In genomic region chr4:63129891-63130624, GRCm38 (mm10) we compare ENCODE assay signal across 17 mouse cellular contexts. TPM values are rescaled to one million over a fixed set of nuclear protein-coding genes. Genes with fewer than 3 reads are reported as not detected.
DNase-seq lines count a peak whose midpoint lies in the region; ATAC-seq and TF ChIP-seq lines count a peak whose summit lies in the region.
"Had no signal": no experiment of that assay in that cellular context is flagged by ENCODE, and none has a peak within 500 bp of the region (broad histone marks: within the 10 kb centered on the region; RNA-seq: fewer than 3 reads in every experiment).

No protein-coding gene starts in this region.

- peak; percentile 28; the same call in 1 of the 2 replicates for ATAC-seq in hindbrain, embryonic 13.5 days (ENCODE audit: low FRiP score)
- ATAC-seq in hindbrain, embryonic 12.5 days (ENCODE audit: low FRiP score) = no peak
- no peak for ATAC-seq in lung, postnatal 0 days
- ATAC-seq in erythroid progenitor cell, adult 5-6 weeks (replicated peaks; ENCODE audit: low FRiP score, poor library complexity, severe bottlenecking) = no peak
- ATAC-seq: forebrain, embryonic 13.5 days had no signal

- TF ChIP-seq EP300 in lung, postnatal 0 days (IDR thresholded peaks at IDR 0.05) = no peak

- H3K9me3 ChIP-seq in hindbrain, embryonic 13.5 days = no peaks in the 10 kb centered on the region
- no peaks in the 10 kb centered on the region for H3K9me3 ChIP-seq in hindbrain, embryonic 12.5 days (replicated peaks)
- no peaks in the 10 kb centered on the region for H3K9me3 ChIP-seq in lung, postnatal 0 days (ENCODE audit: low read length)
- H3K9me3 ChIP-seq: forebrain, embryonic 13.5 days; limb, embryonic 15.5 days; neural tube, embryonic 12.5 days had no signal

- H3K4me1 ChIP-seq in hindbrain, embryonic 13.5 days (replicated peaks) = no peaks in the 10 kb centered on the region
- no peaks in the 10 kb centered on the region for H3K4me1 ChIP-seq in hindbrain, embryonic 12.5 days
- no peaks in the 10 kb centered on the region for H3K4me1 ChIP-seq in lung, postnatal 0 days (ENCODE audit: insufficient read depth, low read depth, low read length)
- H3K4me1 ChIP-seq: forebrain, embryonic 13.5 days; limb, embryonic 15.5 days; neural tube, embryonic 12.5 days had no signal

- no peak overlapping the region for H3K4me3 ChIP-seq in hindbrain, embryonic 13.5 days
- H3K4me3 ChIP-seq in hindbrain, embryonic 12.5 days = no peak overlapping the region
- H3K4me3 ChIP-seq in lung, postnatal 0 days (ENCODE audit: low read depth, low read length) = no peak overlapping the region
- H3K4me3 ChIP-seq: forebrain, embryonic 13.5 days; limb, embryonic 15.5 days; neural tube, embryonic 12.5 days had no signal

- 93% methylated on average over 5 of the region's 5 CpGs for WGBS in hindbrain, embryonic 13.5 days
- WGBS in hindbrain, embryonic 12.5 days = 90% methylated on average over 5 of the region's 5 CpGs
- 92% methylated on average over 5 of the region's 5 CpGs for WGBS in lung, postnatal 0 days

- DNase-seq in adrenal gland, postnatal 10 days = peak; percentile 47
- DNase-seq in adrenal gland, adult 2 months = no peak
- DNase-seq in brain, adult 2 months (ENCODE audit: low read depth, low spot score) = peak; percentile 11
- peak; percentile 38 to 71 for DNase-seq in heart, postnatal 14 days
- no peak for DNase-seq in lung, postnatal 0 days (ENCODE audit: low spot score)
- DNase-seq: adrenal gland, postnatal 25 days; kidney, adult 8-10 months; right cerebral cortex, postnatal 14 days had no signal

- no peaks in the 10 kb centered on the region for H3K27me3 ChIP-seq in hindbrain, embryonic 13.5 days
- H3K27me3 ChIP-seq in hindbrain, embryonic 12.5 days = no peaks in the 10 kb centered on the region
- H3K27me3 ChIP-seq in lung, postnatal 0 days (replicated peaks; ENCODE audit: insufficient read depth, low read length) = no peaks in the 10 kb centered on the region
- H3K27me3 ChIP-seq: forebrain, embryonic 13.5 days; limb, embryonic 15.5 days; neural tube, embryonic 12.5 days had no signal

- H3K36me3 ChIP-seq in hindbrain, embryonic 13.5 days = peaks cover 64% of the 10 kb centered on the region
- peaks cover 53% of the 10 kb centered on the region for H3K36me3 ChIP-seq in hindbrain, embryonic 12.5 days
- no peaks in the 10 kb centered on the region; the same call in 1 of the 2 replicates for H3K36me3 ChIP-seq in lung, postnatal 0 days (ENCODE audit: insufficient read depth, low read length)

- H3K9ac ChIP-seq in hindbrain, embryonic 13.5 days = no peak overlapping the region
- H3K9ac ChIP-seq in hindbrain, embryonic 12.5 days = no peak overlapping the region
- no peak overlapping the region for H3K9ac ChIP-seq in lung, postnatal 0 days (replicated peaks; ENCODE audit: low read depth)
- H3K9ac ChIP-seq: forebrain, embryonic 13.5 days; limb, embryonic 15.5 days; neural tube, embryonic 12.5 days had no signal

- H3K27ac ChIP-seq in hindbrain, embryonic 13.5 days = no peak overlapping the region
- H3K27ac ChIP-seq in hindbrain, embryonic 12.5 days = no peak overlapping the region
- H3K27ac ChIP-seq in lung, postnatal 0 days (ENCODE audit: low read length) = no peak overlapping the region
- H3K27ac ChIP-seq: forebrain, embryonic 13.5 days; limb, embryonic 15.5 days; macrophage; neural tube, embryonic 12.5 days had no signal

- no peak for TF ChIP-seq CTCF in lung, postnatal 0 days (IDR thresholded peaks at IDR 0.05)

- intact Hi-C loops in heart, postnatal 14 days (cut with DNase I) = no loop called here

- no peak overlapping the region for H3K4me2 ChIP-seq in hindbrain, embryonic 13.5 days
- H3K4me2 ChIP-seq in hindbrain, embryonic 12.5 days (replicated peaks) = no peak overlapping the region
- H3K4me2 ChIP-seq in lung, postnatal 0 days (replicated peaks; ENCODE audit: low read depth, low read length) = no peak overlapping the region
- H3K4me2 ChIP-seq: forebrain, embryonic 13.5 days; limb, embryonic 15.5 days; neural tube, embryonic 12.5 days had no signal

RNA-seq across cellular contexts. Expression of gene Ambp, which starts 24.5 kb away (rescaled TPM):
- total RNA-seq in adrenal gland, postnatal 10 days (2021) = 100 to 1,000 TPM; 247 to 625 TPM
- total RNA-seq in adrenal gland, adult 2 months (2021) = 1 to 10 TPM in 1 of 2 experiments, under 1 TPM in 1; 0.38 to 7.1 TPM
- polyA plus RNA-seq in adrenal gland, adult 2 months (2012; rRNA removed) = 0.61 TPM in 1 of 2 replicates, not detected in the other
- polyA plus RNA-seq in hindbrain, embryonic 13.5 days (2015; fragmentation: Nextera tagmentation; extraction: Ambion mirVana) = 0.92 TPM in 1 of 2 replicates, not detected in the other
- polyA plus RNA-seq in hindbrain, embryonic 12.5 days (2016; fragmentation: Nextera tagmentation; extraction: Ambion mirVana) = not detected in 2 replicates
- not detected for total RNA-seq in heart, postnatal 14 days (2021)
- 0.11 and 0.33 TPM in 2 replicates for polyA plus RNA-seq in lung, postnatal 0 days (2015; fragmentation: Nextera tagmentation; extraction: Ambion mirVana)
- not detected in 2 replicates for total RNA-seq in erythroid progenitor cell, adult 5-6 weeks (2015; ENCODE audit: low replicate concordance)
- not detected in 2 replicates for total RNA-seq in erythroid progenitor cell, adult 5-6 weeks (2017; ENCODE audit: low replicate concordance)
- total RNA-seq: adrenal gland, postnatal 25 days; ES-E14; layer of hippocampus, postnatal 14 days had no signal
- polyA plus RNA-seq: macrophage had no signal

RNA-seq across cellular contexts. Expression of gene Kif12, which starts 41.9 kb away (rescaled TPM):
- total RNA-seq in adrenal gland, postnatal 10 days (2021) = under 1 TPM in 1 of 2 experiments, not detected in 1; 0.45 TPM
- total RNA-seq in adrenal gland, adult 2 months (2021) = not detected
- polyA plus RNA-seq in adrenal gland, adult 2 months (2012; rRNA removed) = 0.26 TPM in 1 of 2 replicates, not detected in the other
- polyA plus RNA-seq in hindbrain, embryonic 13.5 days (2015; fragmentation: Nextera tagmentation; extraction: Ambion mirVana) = not detected in 2 replicates
- polyA plus RNA-seq in hindbrain, embryonic 12.5 days (2016; fragmentation: Nextera tagmentation; extraction: Ambion mirVana) = 0.27 TPM in 1 of 2 replicates, not detected in the other
- total RNA-seq in heart, postnatal 14 days (2021) = not detected
- not detected in 2 replicates for polyA plus RNA-seq in lung, postnatal 0 days (2015; fragmentation: Nextera tagmentation; extraction: Ambion mirVana)
- not detected in 2 replicates for total RNA-seq in erythroid progenitor cell, adult 5-6 weeks (2015; ENCODE audit: low replicate concordance)
- not detected in 2 replicates for total RNA-seq in erythroid progenitor cell, adult 5-6 weeks (2017; ENCODE audit: low replicate concordance)
- total RNA-seq: adrenal gland, postnatal 25 days; ES-E14; layer of hippocampus, postnatal 14 days had no signal
- polyA plus RNA-seq: forebrain, embryonic 13.5 days; macrophage; neural tube, embryonic 12.5 days had no signal

Comparison
In these comparisons a context has a peak if more than half of its experiments do, and no peak if none do; other contexts are left out.
1. DNase-seq: peak in adrenal gland, postnatal 10 days (single experiment), brain, adult 2 months (single experiment) and heart, postnatal 14 days (2 of 2); none in adrenal gland, adult 2 months (single experiment) and lung, postnatal 0 days (single experiment).
2. RNA of gene Ambp, which starts 24.5 kb away (total RNA-seq): 247 to 625 TPM in adrenal gland, postnatal 10 days; 0.38 to 7.1 TPM in adrenal gland, adult 2 months, not detected in heart, postnatal 14 days and not detected in erythroid progenitor cell, adult 5-6 weeks; every median in the first group is over 10 times any median in the second.